Mouse (Mus musculus) liver, postnatal 0 days (tissue): ENCODE data around the gene Pip4k2b. TPM values are rescaled to one million over a fixed set of nuclear protein-coding genes. Genes with fewer than 3 reads are reported as not detected.
A peak's percentile ranks its signal among the peaks of the same experiment; 100 is the strongest.
"Not testable (repeated sequence)": the region's sequence is repeated elsewhere in the genome, so short reads cannot be mapped to it uniquely, and the experiment has no call there.

Source experiments
- ATAC-seq: fragments of 200-750 bp; cut with Nextera tagmentation; 2 replicates; pipeline ENCODE4 v1.8.0; 2017; ENCODE audit warnings: mild to moderate bottlenecking, moderate library complexity
- DNase-seq: peaks from one replicate; pipeline ENCODE4 v3.0.0-alpha.2; 2016
- H3K27ac ChIP-seq: fragments of 300-500 bp; sonication (generic); 2 replicates; pipeline ENCODE4 v1.5.1; 2014; ENCODE audit warnings: antibody characterized with exemption, moderate library complexity, mild to moderate bottlenecking, low read depth
- H3K27me3 ChIP-seq: fragments of 300-500 bp; sonication (generic); 2 replicates; pipeline ENCODE4 v1.6.1; 2014; ENCODE audit warnings: low read length, control low read depth, mixed read lengths; ENCODE audit not compliant: insufficient read depth
- H3K36me3 ChIP-seq: fragments of 300-500 bp; sonication (generic); replicated peaks from 2 replicates; pipeline ENCODE4 v1.6.1; 2014; ENCODE audit warnings: mild to moderate bottlenecking, control low read depth, low read length, moderate library complexity, mixed read lengths; ENCODE audit not compliant: insufficient read depth
- H3K4me1 ChIP-seq: fragments of 300-500 bp; sonication (generic); 2 replicates; pipeline ENCODE4 v1.6.1; 2014; ENCODE audit warnings: antibody characterized with exemption, mild to moderate bottlenecking, control low read depth; ENCODE audit not compliant: insufficient read depth
- H3K4me2 ChIP-seq: fragments of 300-500 bp; sonication (generic); 2 replicates; pipeline ENCODE4 v1.6.1; 2014; ENCODE audit warnings: low read depth, mild to moderate bottlenecking, low read length, moderate library complexity, mixed read lengths
- H3K4me3 ChIP-seq: fragments of 300-500 bp; sonication (generic); 2 replicates; pipeline ENCODE4 v1.5.1; 2014; ENCODE audit warnings: low read depth, low read length
- H3K9ac ChIP-seq: fragments of 300-500 bp; sonication (generic); replicated peaks from 2 replicates; pipeline ENCODE4 v1.6.1; 2014; ENCODE audit warnings: mild to moderate bottlenecking, moderate library complexity
- H3K9me3 ChIP-seq: fragments of 300-500 bp; sonication (generic); 2 replicates; pipeline ENCODE4 v1.6.1; 2016; ENCODE audit warnings: mild to moderate bottlenecking, control low read depth, low read length, mixed read lengths
- CTCF ChIP-seq: sonication (generic); IDR thresholded peaks from 2 replicates; pipeline ENCODE4 v1.5.1; 2016; ENCODE audit warnings: antibody characterized with exemption, low read depth
- EP300 ChIP-seq: IDR thresholded peaks from 2 replicates; pipeline ENCODE4 v1.6.1; 2016; ENCODE audit warnings: antibody characterized with exemption, low read depth, mild to moderate bottlenecking
- WGBS: fragments of 180-500 bp; shearing (Covaris S2); extraction: QIAGEN DNeasy Blood & Tissue Kit; methylation state at CpG from one replicate; pipeline ENCODE4 v1.1.7; 2014; ENCODE audit not compliant: insufficient replicate concordance; 5-methylcytosine and 5-hydroxymethylcytosine counted together
- polyA plus RNA-seq: library from polyadenylated mRNA; unstranded; fragments of >200 nt; fragmentation: Nextera tagmentation; extraction: Ambion mirVana; gene quantifications from 2 replicates; pipeline ENCODE4 v1.2.1, GENCODE M21; 2015

The Pip4k2b gene
- 0.53 and 0.59 TPM in 2 replicates for polyA plus RNA-seq

GRCm38 (mm10) chr11:97744063-97744717, at the start of gene Pip4k2b:
TSS of gene Pip4k2b (minus strand) at chr11:97744704.
- H3K9me3 ChIP-seq, result no peaks in the 10 kb centered on the region
- H3K4me3 ChIP-seq, result peak within 1 kb of the TSS; percentile 78
- H3K9ac ChIP-seq, result peak within 1 kb of the TSS; percentile 86
- ATAC-seq (peak; percentile 37), DNase-seq (no peak)
- H3K4me2 ChIP-seq, result peak within 1 kb of the TSS; percentile 76
- peak within 1 kb of the TSS; percentile 92 for H3K27ac ChIP-seq
- no peaks in the 10 kb centered on the region for H3K27me3 ChIP-seq
- TF ChIP-seq CTCF (no peak), EP300 (no peak)
- peaks cover 22% of the 10 kb centered on the region for H3K36me3 ChIP-seq
- peaks cover 18% of the 10 kb centered on the region for H3K4me1 ChIP-seq
- WGBS, result under 1% methylated on average over 39 of the region's 63 CpGs

DNA sequence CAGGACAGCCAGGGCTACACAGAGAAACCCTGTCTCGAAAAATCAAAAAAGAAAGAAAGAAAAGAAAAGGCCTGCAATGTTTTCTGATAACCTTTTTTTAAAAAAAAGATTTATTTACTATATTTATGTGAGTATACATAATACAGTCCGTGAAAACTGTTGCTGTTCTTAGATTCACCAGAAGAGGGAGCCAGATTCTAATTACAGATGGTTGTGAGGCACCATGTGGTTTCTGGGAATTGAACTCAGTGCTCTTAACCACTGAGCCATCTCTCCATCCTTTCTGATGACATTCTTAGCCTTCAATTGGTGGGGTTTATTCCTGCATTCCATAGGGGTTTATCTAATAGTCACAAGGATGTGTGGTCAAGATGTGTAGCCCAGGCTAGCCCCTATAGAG, 48.7 kb upstream of the Pip4k2b start:
- WGBS, result 7% methylated on average over 2 of the region's 2 CpGs
- no peaks in the 10 kb centered on the region for H3K9me3 ChIP-seq
- ATAC-seq (0 out of 2 replicates have a peak, but pooled peaks have one; percentile 23), DNase-seq (peak; percentile 17)
- H3K27ac ChIP-seq, result no peak overlapping the region
- no peak overlapping the region for H3K9ac ChIP-seq
- no peak overlapping the region for H3K4me2 ChIP-seq
- no peaks in the 10 kb centered on the region for H3K4me1 ChIP-seq
- TF ChIP-seq EP300 (no peak), CTCF (peak; percentile 82)
- H3K36me3 ChIP-seq, result no peaks in the 10 kb centered on the region
- no peaks in the 10 kb centered on the region for H3K27me3 ChIP-seq
- H3K4me3 ChIP-seq, result no peak overlapping the region

- WGBS, result 70% methylated on average over 2 of the region's 2 CpGs
- not testable (repeated sequence) for H3K4me1 ChIP-seq, H3K9me3 ChIP-seq
These were observed 46.4 kb upstream of the Pip4k2b start for GRCm38 (mm10) chr11:97790778-97791438.

DNA sequence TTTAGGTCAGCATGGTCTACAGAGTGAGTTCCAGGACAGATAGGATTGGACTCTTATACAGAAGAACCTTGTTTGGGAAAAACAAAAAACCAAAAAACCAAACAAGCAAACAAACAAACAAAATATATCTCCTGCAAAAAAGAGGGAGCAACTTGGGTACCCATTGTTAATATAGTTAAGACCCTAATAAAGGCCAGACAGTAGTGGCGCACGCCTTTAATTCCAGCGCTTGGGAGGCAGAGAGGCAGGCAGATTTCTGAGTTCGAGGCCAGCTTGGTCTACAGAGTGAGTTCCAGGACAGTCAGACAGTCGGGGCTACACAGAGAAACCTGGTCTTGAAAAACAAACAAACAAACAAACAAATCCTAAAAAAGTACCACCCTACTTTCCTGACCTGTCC, 45.2 kb upstream of the Pip4k2b start:
- Histone ChIP-seq H3K9me3 (no peaks in the 10 kb centered on the region), H3K4me1 (no peaks in the 10 kb centered on the region), H3K27ac (no peak overlapping the region), H3K9ac (no peak overlapping the region), H3K36me3 (no peaks in the 10 kb centered on the region), H3K27me3 (no peaks in the 10 kb centered on the region), H3K4me3 (no peak overlapping the region), H3K4me2 (no peak overlapping the region)
- DNase-seq (no peak), ATAC-seq (no peak)
- 73% methylated on average over 5 of the region's 5 CpGs for WGBS
- TF ChIP-seq EP300 (no peak), CTCF (no peak)

More at GRCm38 (mm10) chr11:97790778-97791438, 46.4 kb upstream of the Pip4k2b start:
- not testable (repeated sequence) for H3K36me3 ChIP-seq, DNase-seq, H3K27ac ChIP-seq, H3K27me3 ChIP-seq, H3K4me2 ChIP-seq, H3K9ac ChIP-seq, H3K4me3 ChIP-seq, ATAC-seq

DNA sequence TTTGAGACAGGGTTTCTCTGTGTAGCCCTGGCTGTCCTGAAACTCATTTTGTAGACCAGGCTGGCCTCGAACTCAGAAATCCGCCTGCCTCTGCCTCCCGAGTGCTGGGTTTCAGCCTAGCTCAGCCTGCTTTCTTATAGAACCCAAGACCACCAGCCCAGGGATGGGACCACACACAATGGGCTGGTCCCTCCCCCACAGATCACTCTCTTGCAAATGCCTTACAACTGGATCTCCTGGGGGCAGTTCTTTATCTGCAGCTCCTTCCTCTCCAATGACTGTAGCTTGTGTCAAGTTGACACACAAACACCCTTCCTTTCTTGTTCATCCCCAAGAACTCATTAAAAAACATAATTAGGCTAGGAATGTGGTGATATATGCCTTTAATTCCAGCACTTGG, 43.5 kb upstream of the Pip4k2b start:
- H3K36me3 ChIP-seq, result no peaks in the 10 kb centered on the region
- WGBS, result 78% methylated on average over 3 of the region's 3 CpGs
- no peak for DNase-seq
- no peak overlapping the region for H3K4me3 ChIP-seq
- no peak overlapping the region for H3K4me2 ChIP-seq
- H3K4me1 ChIP-seq, result no peaks in the 10 kb centered on the region; the same call in 1 of the 2 replicates
- H3K9me3 ChIP-seq, result no peaks in the 10 kb centered on the region
- ATAC-seq, result no peak
- no peak for TF ChIP-seq EP300
- TF ChIP-seq CTCF, result no peak
- H3K27me3 ChIP-seq, result no peaks in the 10 kb centered on the region
- H3K27ac ChIP-seq, result no peak overlapping the region
- H3K9ac ChIP-seq, result no peak overlapping the region

GRCm38 (mm10) chr11:97782564-97782895, 38.0 kb upstream of the Pip4k2b start:
- Histone ChIP-seq H3K9me3 (no peaks in the 10 kb centered on the region), H3K36me3 (peaks cover 31% of the 10 kb centered on the region), H3K4me2 (peak overlapping the region; percentile 78), H3K4me3 (peak overlapping the region; percentile 88), H3K27ac (peak overlapping the region; percentile 92), H3K9ac (peak overlapping the region; percentile 90), H3K27me3 (no peaks in the 10 kb centered on the region), H3K4me1 (peaks cover 10% of the 10 kb centered on the region)
- peak; percentile 17; the same call in 1 of the 2 replicates for ATAC-seq
- TF ChIP-seq CTCF (no peak), EP300 (no peak; the same call in 1 of the 2 replicates)
- no peak for DNase-seq
- 0% methylated on average over 10 of the region's 10 CpGs for WGBS
